Mouse (Mus musculus) left cerebral cortex, adult 11 months (tissue): ENCODE results near the gene Fam120a.

Experiments used
- DNase-seq: peaks from one replicate; pipeline ENCODE4 v3.0.0; 2022; ENCODE audit warnings: low spot score

Gene Fam120a

DNA sequence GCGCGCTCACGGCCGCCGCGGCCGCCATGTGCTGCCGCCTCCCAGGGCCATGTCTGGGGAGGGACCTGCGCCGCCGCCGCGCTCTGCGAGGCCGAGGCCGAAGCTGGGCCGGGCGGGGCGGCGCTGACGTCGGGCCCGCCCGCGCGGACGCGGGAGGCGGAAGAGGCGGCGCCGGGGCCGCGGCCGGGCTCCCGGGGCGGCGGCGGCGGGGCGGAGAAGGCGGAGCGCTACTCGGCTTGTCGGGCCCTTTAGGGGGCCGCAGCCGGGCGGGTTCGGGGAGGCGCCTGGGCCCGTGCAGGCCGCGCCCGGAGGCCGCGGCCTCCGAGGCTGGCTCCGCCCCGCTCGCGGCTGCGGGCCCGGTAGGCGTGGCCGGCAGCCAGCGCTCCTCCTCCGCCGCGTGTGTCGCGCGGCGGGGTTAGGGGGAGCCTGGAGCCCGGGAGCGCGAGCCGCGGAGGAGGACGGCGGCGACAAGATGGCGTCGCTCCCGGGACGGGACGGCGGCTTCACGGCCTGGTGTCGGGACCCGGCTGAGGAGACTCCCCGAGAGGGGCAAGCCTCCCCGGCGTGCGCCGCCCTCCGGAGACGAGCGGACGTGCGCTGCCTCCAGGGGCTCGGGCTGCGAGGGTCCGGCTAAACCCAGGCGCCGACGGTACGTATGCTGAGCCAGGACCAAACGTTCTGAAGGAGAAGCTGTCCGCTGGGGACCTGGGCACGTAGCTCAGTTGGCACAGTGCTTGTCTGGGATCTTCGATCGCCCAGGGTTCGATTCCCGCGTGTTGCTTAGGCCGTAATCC lies at the start of gene Fam120a:
Gene Fam120a, minus strand, starts transcription at position 62 of the 794 bp plus-strand sequence.
- peak; percentile 83 for DNase-seq

DNA sequence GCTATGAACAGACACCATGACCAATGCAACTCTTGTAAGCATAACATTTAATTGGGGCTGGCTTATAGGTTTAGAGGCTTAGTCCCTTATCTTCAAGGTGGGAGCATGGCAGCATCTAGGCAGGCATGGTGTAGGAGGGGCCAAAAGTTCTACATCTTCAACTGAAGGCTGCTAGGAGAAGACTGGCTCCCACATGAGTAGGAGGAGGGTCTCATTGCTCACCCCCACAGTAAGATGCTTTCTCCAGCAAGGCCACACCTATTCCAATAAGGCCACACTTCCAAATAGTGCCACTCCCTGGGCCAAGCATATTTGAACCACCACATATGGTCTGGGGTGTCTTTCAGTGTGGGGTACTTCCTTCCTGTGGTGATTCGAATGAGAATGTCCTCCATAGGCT lies 49.6 kb upstream of the Fam120a start:
- no peak for DNase-seq

DNA sequence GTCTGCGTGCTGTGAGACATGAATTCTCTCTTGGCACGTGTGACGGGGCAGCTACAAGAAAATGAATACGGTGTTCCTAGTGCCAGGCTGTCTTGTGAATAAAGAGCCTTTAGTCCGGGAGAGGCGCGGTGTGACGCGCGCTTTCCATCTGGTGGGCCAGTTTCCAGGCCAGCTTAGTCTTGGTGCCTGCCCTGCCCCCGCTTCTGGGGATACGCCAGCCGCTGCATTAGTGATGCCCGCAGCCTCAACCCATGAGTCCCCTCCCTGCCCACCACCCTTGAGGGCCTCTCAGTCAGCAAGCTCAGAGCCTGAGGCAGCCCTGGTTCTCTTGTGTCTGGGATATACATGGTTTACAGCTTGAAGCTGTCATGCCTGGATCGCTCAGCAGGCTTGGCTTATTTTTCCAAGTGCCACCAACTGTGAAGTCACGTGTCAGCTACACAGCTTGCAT lies 48.5 kb upstream of the Fam120a start:
- peak; percentile 83 for DNase-seq

DNA sequence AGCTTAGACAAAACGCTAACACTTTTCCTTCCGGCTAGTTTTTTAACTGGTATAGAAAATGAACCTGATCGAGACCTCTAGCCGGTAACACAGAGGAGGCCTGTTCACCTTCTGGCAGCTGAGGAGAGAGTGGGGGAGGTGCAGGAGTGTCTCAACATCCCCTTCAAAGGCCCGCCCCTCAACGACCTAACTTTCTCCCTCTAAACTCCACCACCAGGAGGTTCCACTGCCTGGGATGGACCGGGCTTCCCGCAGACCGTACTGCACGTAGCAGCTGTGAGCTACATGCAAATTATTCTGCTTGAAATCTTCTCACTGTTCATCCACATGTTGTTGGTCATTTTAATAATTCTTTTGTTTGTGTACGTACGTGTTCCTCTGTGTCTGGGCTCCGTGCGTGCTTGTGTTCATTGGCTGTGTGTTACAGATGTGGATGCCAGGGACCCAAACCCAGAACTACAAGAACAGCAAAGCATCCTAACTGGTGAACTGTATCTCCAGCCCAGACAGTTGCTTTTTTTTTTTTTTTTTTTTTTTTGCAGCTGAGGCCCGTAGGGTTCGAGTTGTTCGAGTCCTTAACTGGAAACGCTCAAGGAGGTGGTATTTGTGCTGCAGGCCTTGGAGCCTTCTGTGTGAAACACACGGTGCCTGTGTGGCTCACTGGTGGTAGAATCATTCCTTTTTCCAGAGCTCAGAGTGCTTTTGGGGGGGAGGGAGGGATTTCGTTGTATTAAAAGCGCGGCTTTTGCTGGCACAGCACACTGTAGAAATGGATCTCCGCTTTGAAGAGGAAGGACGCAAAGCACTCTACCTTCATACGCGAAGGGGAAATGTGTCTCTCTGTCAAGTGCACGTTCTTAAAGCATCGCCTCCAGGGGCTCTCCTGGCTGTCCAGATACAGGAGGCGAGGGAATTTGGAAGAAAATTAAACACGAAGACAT lies 47.8 kb upstream of the Fam120a start:
- DNase-seq, result no peak

DNA sequence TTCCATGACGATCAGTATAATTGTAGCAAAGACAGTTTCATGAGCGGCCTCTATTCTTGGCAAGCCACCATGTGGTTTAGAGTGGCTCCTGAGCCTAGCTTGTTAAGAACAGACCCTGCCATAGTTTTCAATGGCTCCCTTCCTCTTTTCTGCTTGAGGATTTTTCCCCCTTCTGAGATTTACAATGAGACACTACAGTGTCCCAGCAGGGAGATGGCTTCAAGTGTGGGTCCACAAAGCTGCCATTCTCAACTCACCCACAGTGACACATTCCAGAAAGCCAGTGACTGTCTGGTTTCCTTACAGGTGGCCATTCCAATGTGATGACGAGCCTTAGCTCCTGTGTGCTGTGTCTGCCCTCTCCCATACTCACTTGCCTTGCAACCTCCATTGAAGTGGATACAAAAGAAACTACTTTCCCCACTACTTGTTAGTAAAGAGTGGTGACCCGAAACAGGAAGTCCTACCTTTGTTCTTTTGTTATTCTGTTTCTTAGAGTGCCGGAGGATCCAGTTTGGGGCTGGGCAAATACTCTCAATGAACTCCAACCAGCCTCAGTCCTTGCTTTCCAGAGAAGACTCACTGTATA lies 45.5 kb upstream of the Fam120a start:
- DNase-seq, result no peak

DNA sequence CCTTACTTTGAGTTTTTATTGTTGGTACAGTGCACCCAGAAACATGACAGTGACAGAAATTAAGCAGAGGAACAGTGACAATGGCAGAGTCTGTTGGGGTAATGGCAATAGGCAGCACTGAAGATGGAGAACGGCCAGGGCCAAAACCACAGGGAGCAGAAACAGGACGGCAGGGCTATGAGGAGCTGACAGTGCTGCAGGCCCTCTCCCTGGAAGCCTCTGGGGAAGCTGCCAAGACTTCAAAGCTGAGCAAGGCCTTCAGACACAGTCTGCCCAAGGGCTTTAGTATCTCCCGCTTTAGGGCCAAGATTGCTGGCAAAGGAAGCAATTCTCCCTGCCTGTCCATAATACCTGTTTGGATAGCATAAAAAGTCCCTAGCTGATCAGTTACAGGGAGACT lies 33.9 kb upstream of the Fam120a start:
- no peak for DNase-seq

DNA sequence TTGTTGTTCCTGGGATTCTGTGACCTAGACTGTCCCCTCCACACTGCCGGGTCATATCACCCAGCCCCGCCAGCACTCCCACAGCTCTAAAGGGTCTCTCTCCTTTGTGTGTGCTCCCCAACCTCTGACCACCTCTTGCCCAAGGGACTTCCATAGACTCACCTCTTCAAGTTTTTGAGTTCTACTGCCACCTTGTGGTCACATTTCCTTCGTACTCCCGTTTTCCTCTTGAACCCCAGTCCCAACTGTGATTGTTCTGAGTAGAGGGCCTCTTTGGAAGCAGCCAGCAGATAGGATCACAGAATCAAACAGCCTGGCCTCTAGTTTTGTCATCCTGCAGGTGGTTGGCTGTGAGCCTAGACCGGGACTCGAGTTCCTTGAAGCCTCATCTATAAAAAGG lies 30.8 kb upstream of the Fam120a start:
- peak; percentile 48 for DNase-seq

DNA sequence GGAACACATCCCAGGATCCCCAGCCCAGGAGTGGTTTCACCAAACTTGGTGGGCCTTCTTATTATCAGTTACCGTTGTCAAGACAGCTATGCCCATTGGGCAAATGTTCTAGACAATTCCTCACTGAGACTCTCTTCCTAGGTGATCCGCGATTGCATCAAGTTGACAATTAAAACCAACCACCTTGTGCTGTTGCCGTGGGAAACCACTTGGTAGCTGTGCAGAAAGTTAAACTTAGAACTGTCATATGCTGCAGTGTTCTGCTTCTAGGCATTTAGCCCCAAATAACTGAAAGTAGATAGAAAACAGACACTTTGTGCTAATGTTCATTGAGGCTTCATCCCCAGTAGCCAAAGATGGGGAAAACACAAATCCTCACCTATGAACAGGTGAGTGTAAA lies 28.9 kb upstream of the Fam120a start:
- no peak for DNase-seq

DNA sequence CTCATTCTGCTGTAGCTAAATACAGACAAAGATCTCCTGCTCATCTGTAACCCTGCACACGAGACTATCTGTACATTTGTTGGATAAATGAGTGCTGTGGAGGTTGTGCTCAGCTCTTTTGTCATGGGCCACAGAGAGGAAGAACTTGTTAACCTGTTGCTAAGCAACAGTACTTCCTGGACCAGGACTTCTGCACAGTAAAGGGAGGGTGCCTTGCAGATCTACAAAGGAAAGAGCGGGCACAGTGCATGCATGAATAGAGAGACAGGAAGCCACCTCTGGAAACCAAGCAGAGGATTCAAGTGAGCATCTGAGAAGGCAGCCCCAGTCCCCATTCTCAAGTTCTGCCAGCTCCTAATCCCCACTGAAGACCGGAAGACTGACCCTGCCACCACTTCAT lies 27.1 kb upstream of the Fam120a start:
- no peak for DNase-seq

DNA sequence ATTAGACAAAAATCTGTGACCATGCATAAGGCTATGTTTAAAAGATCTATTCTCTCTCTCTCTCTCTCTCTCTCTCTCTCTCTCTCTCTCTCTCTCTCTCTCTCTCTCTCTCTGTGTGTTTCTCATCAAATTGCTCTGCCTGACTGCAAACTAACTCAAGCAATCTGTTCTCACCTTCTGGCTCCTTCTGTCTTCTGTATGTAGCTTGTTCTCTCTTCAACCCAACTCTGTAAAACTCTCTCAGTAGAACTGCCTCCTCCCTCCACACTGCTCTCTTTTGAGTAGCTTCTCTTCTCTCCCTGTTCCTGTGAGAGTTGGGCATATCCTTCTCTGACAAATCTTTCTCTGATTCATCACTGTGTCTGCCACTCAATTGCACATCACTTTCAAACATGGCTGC lies 25.1 kb upstream of the Fam120a start:
- DNase-seq, result no peak

DNA sequence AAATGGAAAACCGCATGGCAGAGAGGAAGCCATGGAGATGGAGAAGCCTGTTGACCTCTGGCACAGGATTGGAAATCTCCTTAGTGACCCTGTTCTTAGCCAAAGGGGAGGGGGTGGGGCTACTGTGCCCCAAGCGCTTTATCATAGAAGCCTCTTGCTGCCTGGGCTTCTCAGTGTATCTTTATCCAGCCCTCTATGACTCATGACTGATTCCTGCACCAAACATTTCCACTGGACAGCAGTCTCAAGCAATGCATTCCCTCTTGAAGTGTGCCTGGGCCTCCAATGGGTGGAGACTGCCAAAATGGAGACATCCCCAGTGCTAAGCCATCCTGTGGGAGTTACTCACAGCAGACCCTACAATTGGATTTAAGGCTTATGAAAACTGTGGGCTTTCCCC lies 22.3 kb upstream of the Fam120a start:
- no peak for DNase-seq

DNA sequence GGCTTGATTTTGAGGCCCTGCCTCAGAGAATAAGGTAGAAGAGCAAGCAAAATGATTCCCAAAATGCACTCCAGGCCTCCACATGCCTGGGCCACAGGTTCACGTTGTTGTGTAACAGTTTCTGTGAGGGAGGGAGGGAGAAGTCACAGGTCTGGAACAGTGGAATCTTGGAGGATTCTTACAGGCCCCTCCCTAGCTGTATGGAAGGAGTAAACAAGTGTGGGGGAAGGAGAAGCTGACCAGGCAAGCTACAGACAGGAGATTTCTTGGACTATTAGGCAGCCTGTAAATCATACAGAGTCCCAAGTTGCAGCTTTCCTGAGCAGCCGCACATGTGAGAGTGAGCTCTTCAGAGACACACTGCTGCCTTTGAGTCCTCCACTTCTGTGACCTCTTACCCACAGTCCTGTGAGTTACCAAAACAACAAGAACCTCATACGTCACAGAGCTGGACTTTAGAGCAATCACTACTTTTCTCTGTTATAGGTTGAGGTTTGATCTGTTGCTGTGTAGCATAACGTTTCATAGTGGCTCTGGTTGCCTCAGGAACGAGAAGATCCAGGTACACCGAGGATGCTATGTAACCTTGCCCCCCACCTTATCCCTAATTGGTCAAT lies 14.8 kb upstream of the Fam120a start:
- no peak for DNase-seq

DNA sequence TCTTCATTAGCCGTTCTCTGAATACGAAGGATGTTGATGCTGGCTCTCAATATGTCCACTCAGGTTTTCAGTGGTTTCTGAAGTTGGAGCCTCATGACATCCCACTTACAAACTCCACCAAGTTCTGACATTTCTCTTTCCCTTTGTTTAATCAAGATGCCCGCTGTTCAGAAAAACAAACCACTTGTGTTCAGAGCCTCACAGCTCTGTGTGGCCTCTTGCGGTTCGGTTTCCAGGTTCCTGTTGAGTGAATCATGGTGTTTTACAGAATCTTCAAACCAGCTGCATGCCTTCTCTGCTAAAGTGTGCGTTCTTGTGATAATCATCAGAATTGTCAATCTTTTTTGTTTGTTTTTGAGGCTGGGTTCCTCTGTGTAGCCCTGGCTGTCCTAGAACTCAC lies 11.3 kb upstream of the Fam120a start:
- no peak for DNase-seq

DNA sequence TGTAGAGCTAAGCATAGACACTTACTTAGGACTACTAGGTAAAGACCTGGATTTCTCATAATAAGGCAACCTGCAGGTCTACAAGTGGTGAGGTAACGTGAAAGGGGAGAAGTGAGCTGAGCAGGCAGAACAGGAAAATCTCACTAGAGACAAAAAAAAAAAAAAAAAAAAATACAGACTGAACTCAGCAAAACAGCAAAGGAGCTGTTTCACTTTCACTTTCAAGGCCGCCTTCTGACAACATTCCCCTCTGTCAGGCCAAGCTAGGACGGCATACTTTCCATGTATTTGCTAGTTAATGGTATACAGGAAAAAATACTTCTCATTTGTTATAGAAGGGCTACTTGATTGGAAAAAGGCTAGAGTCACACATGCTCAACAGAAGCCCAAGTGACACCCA lies 10.0 kb upstream of the Fam120a start:
- DNase-seq, result no peak

DNA sequence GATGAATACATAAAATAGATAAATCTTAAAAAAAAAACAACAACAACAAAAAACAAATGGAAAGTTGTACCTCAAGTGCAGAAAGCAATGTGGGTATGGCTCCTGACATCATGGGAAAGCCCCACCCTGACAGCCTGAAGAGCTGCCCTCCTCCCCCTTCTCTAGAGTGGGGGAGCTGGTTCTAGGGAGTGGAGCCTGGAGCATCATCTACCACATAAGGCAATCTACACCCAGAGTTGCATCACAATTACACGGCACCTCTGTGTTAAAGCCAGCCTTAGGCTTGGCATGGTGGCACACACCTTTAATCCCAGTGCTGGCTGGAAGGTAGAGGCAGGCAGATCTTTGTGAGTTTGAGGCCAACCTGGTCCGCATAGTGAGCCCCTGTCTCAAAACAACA lies 6.9 kb upstream of the Fam120a start:
- DNase-seq, result no peak

DNA sequence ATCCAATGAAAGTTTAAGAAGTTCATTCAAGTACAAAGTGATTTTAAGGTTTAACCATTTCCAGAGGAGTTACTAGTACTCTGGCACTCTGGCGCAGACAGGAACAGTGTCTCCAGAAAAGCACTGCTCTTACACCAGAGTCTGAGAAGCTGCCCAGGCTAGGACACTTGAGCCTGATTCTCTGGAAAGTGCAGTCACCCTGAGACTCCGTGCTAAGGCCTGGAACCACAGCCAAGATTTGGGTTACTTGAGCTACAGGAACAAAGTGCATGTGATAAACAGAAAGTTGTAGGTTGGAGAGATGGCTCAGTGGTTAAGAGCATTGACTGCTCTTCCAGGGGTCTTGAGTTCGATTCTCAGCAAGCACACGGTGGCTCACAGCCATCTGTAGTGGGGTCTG lies 6.4 kb upstream of the Fam120a start:
- DNase-seq, result no peak

DNA sequence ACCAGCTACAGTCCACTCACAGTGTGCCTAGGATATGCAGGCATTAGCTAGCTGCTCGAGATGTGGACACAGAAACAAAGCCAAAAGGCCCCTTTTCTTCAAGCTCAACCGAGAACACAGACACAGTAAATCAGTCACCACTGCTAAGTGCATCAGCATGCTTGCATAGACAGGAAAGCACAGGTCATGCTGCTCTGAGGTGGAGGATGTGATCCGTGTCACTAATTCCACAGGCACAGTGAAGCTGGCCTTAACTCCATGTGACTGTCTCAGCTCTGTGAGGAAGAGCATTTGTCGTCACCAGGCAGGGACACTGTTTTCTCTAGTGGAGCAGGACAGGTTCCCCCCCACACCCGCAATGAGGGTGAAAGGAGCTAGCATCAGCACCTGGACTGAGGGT lies 5.4 kb upstream of the Fam120a start:
- no peak for DNase-seq

DNA sequence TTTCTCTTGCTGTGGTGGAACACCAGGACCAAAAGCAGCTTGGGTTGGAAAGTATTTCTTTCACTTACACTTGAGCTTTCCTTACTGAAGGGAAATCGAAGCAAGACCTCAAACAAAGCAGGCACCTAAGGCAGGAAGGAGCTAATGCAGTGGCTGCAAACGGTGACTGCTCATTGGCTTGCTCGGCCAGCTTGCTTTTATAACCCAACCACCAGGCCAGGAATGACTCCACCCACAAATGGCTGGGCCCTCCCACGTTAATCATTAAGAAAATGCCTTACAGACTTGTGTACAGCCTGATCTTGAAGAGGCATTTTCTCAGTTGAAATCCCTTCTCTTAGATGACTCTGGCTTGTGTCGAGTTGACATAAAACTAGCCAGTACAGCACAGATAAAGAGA lies 3.2 kb upstream of the Fam120a start:
- DNase-seq, result no peak

DNA sequence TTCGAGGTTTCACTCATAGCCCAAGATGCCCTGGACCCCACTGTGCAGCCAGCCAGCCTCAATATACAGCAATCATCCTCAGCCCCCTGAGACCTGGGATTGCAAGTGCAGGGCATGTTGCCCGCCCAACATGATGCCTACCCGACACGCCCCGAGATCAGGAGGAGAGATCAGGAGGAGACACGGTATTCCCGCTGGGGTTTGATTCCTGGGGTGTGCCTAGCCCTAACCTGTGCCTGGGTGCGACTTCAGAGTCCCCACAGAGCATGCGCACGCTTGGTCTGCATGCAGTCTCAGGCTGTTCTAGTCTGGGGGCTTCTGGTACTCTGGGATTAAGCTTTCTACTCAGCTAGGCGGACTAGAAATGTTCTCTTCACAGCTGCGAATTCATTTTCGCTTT lies 2.7 kb upstream of the Fam120a start:
- DNase-seq, result no peak

DNA sequence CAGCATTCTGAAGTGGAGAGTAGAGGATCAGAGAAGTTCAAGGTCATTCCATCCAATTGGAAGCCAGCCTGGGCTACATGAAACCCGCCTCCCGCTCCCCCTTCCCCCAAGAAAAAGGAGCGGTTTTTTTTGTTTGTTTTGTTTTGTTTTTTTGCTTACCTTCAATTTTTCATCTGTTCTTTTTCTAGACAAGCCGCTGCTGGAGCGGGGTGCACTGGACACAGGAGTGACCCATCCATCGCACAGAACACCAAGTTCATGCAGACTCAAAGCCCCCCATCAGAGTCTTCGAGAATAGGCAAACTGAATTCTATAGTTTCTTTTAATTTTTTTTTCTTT lies 902 bp upstream of the Fam120a start:
- DNase-seq, result no peak

DNA sequence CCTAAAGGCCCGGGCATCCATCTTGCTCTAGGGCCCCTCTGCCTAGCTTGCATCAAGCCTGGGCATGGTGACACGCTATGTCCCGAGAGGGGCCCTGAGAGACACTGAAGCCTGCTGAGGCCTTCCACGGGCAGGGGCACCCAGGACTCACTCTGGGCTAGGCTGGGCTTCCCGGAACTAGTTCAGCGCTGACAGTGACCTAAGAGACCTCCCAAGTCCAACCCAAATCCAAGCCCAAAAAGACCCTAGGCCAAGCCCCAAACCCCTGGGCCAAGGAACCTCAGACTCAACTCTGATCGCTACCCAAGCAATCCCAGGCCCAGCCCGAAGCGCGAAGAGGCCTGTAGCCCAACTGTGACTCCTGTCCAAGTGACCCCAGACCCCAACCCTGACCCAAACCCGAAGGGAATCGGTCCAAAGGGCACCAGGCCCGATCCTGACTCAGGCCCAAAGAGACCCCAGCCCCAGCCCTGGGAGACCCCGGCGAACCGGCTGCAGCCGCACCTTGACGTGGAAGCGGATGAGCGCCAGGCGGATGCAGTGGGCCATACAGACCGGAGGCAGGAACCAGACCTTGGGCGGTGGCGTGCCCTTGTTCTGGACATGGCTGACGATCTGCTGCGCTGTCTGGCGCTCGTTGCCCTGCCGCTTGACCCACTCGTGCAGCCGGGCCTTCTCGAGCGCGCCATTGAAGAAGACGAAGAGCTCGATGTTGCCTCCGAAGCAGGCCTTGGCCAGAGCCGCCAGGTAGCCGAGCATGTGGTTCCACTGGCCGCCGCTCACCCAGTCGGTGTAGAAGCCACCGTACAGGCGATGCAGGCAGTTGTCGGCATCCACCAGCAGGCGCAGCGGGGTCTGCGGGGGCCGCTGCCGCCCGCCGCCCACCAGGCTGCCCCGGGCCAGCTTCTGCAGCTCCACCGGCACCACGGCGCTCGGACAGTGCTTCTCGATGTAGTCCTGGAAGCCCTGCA lies 681 bp downstream of the Fam120a start:
- DNase-seq, result peak; percentile 49
